In the genomic region with DNA sequence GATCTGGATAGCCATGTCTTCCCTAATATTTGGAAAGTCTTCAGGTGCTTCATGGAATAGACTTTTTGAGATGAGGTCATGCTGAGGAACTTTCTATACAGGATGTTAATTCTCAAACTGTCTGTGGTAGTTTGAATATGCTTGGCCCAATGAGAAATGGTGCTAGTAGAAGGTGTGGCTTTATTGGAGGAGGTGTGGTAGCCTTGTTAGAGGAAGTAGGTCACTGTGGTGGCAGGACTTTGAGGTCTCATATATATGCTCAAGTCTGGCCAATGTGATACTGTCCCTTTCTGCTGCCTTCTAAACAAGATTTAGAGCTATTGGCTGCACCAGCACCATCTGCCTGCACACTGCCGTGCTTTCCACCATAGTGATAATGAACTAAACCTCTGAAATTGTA, we compare ENCODE assay signal across 15 mouse cellular contexts. TPM values are rescaled to one million over a fixed set of nuclear protein-coding genes. Genes with fewer than 3 reads are reported as not detected.
DNase-seq lines count a peak whose midpoint lies in the region; ATAC-seq lines count a peak whose summit lies in the region.
"Had no signal": no experiment of that assay in that cellular context is flagged by ENCODE, and none has a peak within 500 bp of the region (broad histone marks: within the 10 kb centered on the region; RNA-seq: fewer than 3 reads in every experiment).

No protein-coding gene starts in this region.

- peaks cover 10% of the 10 kb centered on the region for H3K4me1 ChIP-seq in intestine, embryonic 16.5 days (ENCODE audit: control insufficient read depth, insufficient read depth, low read length)
- 0 out of 2 replicates have a peak, but pooled peaks cover 5% of the 10 kb centered on the region for H3K4me1 ChIP-seq in intestine, embryonic 15.5 days (replicated peaks)
- H3K4me1 ChIP-seq: hindbrain, embryonic 10.5 days; midbrain, embryonic 15.5 days had no signal

- H3K27me3 ChIP-seq in intestine, embryonic 16.5 days (replicated peaks; ENCODE audit: control insufficient read depth, insufficient read depth, low read length) = no peaks in the 10 kb centered on the region
- H3K27me3 ChIP-seq in intestine, embryonic 15.5 days (replicated peaks) = no peaks in the 10 kb centered on the region
- H3K27me3 ChIP-seq: midbrain, embryonic 15.5 days had no signal

- WGBS in intestine, embryonic 16.5 days = 76% methylated on average over 1 of the region's 1 CpGs
- 77% methylated on average over 1 of the region's 1 CpGs for WGBS in intestine, embryonic 15.5 days

- H3K36me3 ChIP-seq in intestine, embryonic 16.5 days (ENCODE audit: control insufficient read depth, insufficient read depth, low read length) = no peaks in the 10 kb centered on the region
- no peaks in the 10 kb centered on the region for H3K36me3 ChIP-seq in intestine, embryonic 15.5 days
- H3K36me3 ChIP-seq: hindbrain, embryonic 10.5 days; midbrain, embryonic 15.5 days had no signal

- no peak overlapping the region for H3K27ac ChIP-seq in intestine, embryonic 16.5 days (ENCODE audit: low read length)
- no peak overlapping the region for H3K27ac ChIP-seq in intestine, embryonic 15.5 days
- H3K27ac ChIP-seq: hindbrain, embryonic 10.5 days; midbrain, embryonic 15.5 days; stomach, postnatal 0 days had no signal

- peak; percentile 20 for DNase-seq in T-cell, adult 2 months (ENCODE audit: low spot score)
- DNase-seq in liver = peak; percentile 30
- peak; percentile 35 for DNase-seq in naive thymus-derived CD4-positive, alpha-beta T cell, adult 2 months (ENCODE audit: low read depth)
- no peak for DNase-seq in heart, adult 11 months
- no peak for DNase-seq in gastrocnemius, adult 8-10 months (ENCODE audit: low spot score in 2 of 2)
- DNase-seq in kidney, postnatal 10 days = no peak
- DNase-seq: cerebellum, adult 8-10 months; heart, adult 18-20 months; kidney, adult 2 months; left cerebral cortex, postnatal 4 days had no signal

- ATAC-seq in intestine, embryonic 16.5 days = 0 out of 2 replicates have a peak, but pooled peaks have one; percentile 38
- ATAC-seq in intestine, embryonic 15.5 days = no peak
- ATAC-seq: midbrain, embryonic 15.5 days had no signal

- no peak overlapping the region for H3K4me3 ChIP-seq in intestine, embryonic 16.5 days (ENCODE audit: low read length)
- no peak overlapping the region for H3K4me3 ChIP-seq in intestine, embryonic 15.5 days (replicated peaks)
- H3K4me3 ChIP-seq: hindbrain, embryonic 10.5 days; midbrain, embryonic 15.5 days had no signal

- no peaks in the 10 kb centered on the region for H3K9me3 ChIP-seq in intestine, embryonic 16.5 days (ENCODE audit: control insufficient read depth, low read length)
- H3K9me3 ChIP-seq in intestine, embryonic 15.5 days = no peaks in the 10 kb centered on the region
- H3K9me3 ChIP-seq: hindbrain, embryonic 10.5 days; midbrain, embryonic 15.5 days had no signal

- H3K9ac ChIP-seq in intestine, embryonic 16.5 days (ENCODE audit: low read depth, low read length) = no peak overlapping the region
- no peak overlapping the region for H3K9ac ChIP-seq in intestine, embryonic 15.5 days
- H3K9ac ChIP-seq: midbrain, embryonic 15.5 days had no signal

- H3K4me2 ChIP-seq in intestine, embryonic 16.5 days (ENCODE audit: low read depth, low read length) = no peak overlapping the region
- no peak overlapping the region for H3K4me2 ChIP-seq in intestine, embryonic 15.5 days (replicated peaks)
- H3K4me2 ChIP-seq: midbrain, embryonic 15.5 days had no signal

RNA-seq across cellular contexts. Expression of a gene that starts 18.0 kb away (rescaled TPM):
- polyA plus RNA-seq in intestine, embryonic 16.5 days (2015; fragmentation: Nextera tagmentation; extraction: Ambion mirVana) = 56.5 and 59.6 TPM in 2 replicates
- 57.8 and 66.9 TPM in 2 replicates for polyA plus RNA-seq in intestine, embryonic 15.5 days (2015; fragmentation: Nextera tagmentation; extraction: Ambion mirVana)
- total RNA-seq in gastrocnemius, adult 8-10 months (2022) = 1 to 10 TPM; 4.6 to 8.7 (median 6.6) TPM

RNA-seq across cellular contexts. Expression of a gene that starts 50.2 kb away (rescaled TPM):
- polyA plus RNA-seq in intestine, embryonic 16.5 days (2015; fragmentation: Nextera tagmentation; extraction: Ambion mirVana) = 18.8 and 19.1 TPM in 2 replicates
- polyA plus RNA-seq in intestine, embryonic 15.5 days (2015; fragmentation: Nextera tagmentation; extraction: Ambion mirVana) = 17.6 and 20.2 TPM in 2 replicates
- total RNA-seq in gastrocnemius, adult 8-10 months (2022) = 10 to 100 TPM; 46.2 to 62.6 (median 48.7) TPM

Comparison
In these comparisons a context has a peak if more than half of its experiments do, and no peak if none do; other contexts are left out.
1. DNase-seq: peak in T-cell, adult 2 months (single experiment), liver (single experiment) and naive thymus-derived CD4-positive, alpha-beta T cell, adult 2 months (single experiment); none in heart, adult 11 months (single experiment), gastrocnemius, adult 8-10 months (0 of 2) and kidney, postnatal 10 days (single experiment).